Mouse (Mus musculus) MEL (cell line): ENCODE measurements at regions not wholly inside any gene's neighbourhood (a gene's known extent, or its start where the extent isn't known, plus 50 kb on each side); places are given as distances from the start of the nearest gene placed in this dataset.

Experiments
- CHD2 ChIP-seq: IDR thresholded peaks from 2 replicates; pipeline ENCODE4 v1.6.1; 2011; ENCODE audit warnings: low read length, improper control_type of control experiment
- CTCF ChIP-seq, 3 experiments: IDR thresholded peaks in 2 of 3; conservative IDR thresholded peaks in 1 of 3; 2 replicates each; pipeline ENCODE4 v1.5.1; 2011 to 2012; ENCODE audit warnings: low read length in 3 of 3, low read depth in 2 of 3, mild to moderate bottlenecking in 2 of 3, improper control_type of control experiment in 1 of 3, inconsistent platforms in 1 of 3, mixed read lengths in 1 of 3, moderate library complexity in 1 of 3; ENCODE audit not compliant: control insufficient read depth in 1 of 3, insufficient read depth in 1 of 3, poor library complexity in 1 of 3, severe bottlenecking in 1 of 3
- E2F4 ChIP-seq: IDR thresholded peaks from 2 replicates; pipeline ENCODE4 v1.6.1; 2011; ENCODE audit warnings: low read depth, low read length, improper control_type of control experiment, borderline replicate concordance
- ETS1 ChIP-seq: IDR thresholded peaks from 2 replicates; pipeline ENCODE4 v1.6.1; 2012; ENCODE audit warnings: low read depth, mild to moderate bottlenecking, inconsistent platforms, low read length, improper control_type of control experiment, moderate library complexity
- GABPA ChIP-seq: IDR thresholded peaks from 2 replicates; pipeline ENCODE4 v1.6.1; 2012; ENCODE audit warnings: low read depth, mild to moderate bottlenecking, inconsistent platforms, low read length, improper control_type of control experiment, moderate library complexity
- GATA1 ChIP-seq: IDR thresholded peaks from 2 replicates; pipeline ENCODE4 v1.6.1; 2011; ENCODE audit warnings: low read depth, low read length, improper control_type of control experiment
- MXI1 ChIP-seq: IDR thresholded peaks from 2 replicates; pipeline ENCODE4 v1.6.1; 2011; ENCODE audit warnings: mild to moderate bottlenecking, low read depth, low read length, improper control_type of control experiment
- POLR2A ChIP-seq, 2 experiments: IDR thresholded peaks; 2 replicates each; pipeline ENCODE4 v1.6.1; 2011 to 2012; ENCODE audit warnings: low read length in 2 of 2, mild to moderate bottlenecking in 2 of 2, control low read depth in 1 of 2, improper control_type of control experiment in 1 of 2, low read depth in 1 of 2, moderate library complexity in 1 of 2; ENCODE audit not compliant: control insufficient read depth in 1 of 2, insufficient read depth in 1 of 2, poor library complexity in 1 of 2
- POLR2AphosphoS2 ChIP-seq: IDR thresholded peaks from 2 replicates; pipeline ENCODE4 v1.6.1; 2011; ENCODE audit warnings: low read length, improper control_type of control experiment
- TBP ChIP-seq: IDR thresholded peaks from 2 replicates; pipeline ENCODE4 v1.8.0; 2011; ENCODE audit warnings: low read depth, low read length, improper control_type of control experiment
- USF1 ChIP-seq: IDR thresholded peaks from 2 replicates; pipeline ENCODE4 v1.6.1; 2014; ENCODE audit warnings: low read depth, mild to moderate bottlenecking, inconsistent platforms, low read length, improper control_type of control experiment, moderate library complexity
- USF2 ChIP-seq, 2 experiments: IDR thresholded peaks; 2 replicates each; pipeline ENCODE4 v1.6.1; 2011 to 2012; ENCODE audit warnings: improper control_type of control experiment in 2 of 2, low read length in 2 of 2, borderline replicate concordance in 1 of 2, inconsistent platforms in 1 of 2, low read depth in 1 of 2, mild to moderate bottlenecking in 1 of 2; ENCODE audit not compliant: insufficient read depth in 1 of 2
- ZNF384 ChIP-seq: IDR thresholded peaks from 2 replicates; pipeline ENCODE4 v1.6.1; 2012; ENCODE audit warnings: low read depth, mild to moderate bottlenecking, inconsistent platforms, low read length, improper control_type of control experiment

- TF ChIP-seq USF2 (IDR thresholded peaks at IDR 0.05; ENCODE audit: borderline replicate concordance in 1 of 2, insufficient read depth in 1 of 2, low read depth in 1 of 2, low read length in 2 of 2), result no peak
- TF ChIP-seq MXI1, result no peak
- no peak for TF ChIP-seq TBP
- TF ChIP-seq CTCF (IDR thresholded peaks at IDR 0.05 in 2 of 3, conservative IDR thresholded peaks at IDR 0.05 in 1 of 3; ENCODE audit: control insufficient read depth in 1 of 3, insufficient read depth in 1 of 3, low read depth in 2 of 3, low read length in 3 of 3, poor library complexity in 1 of 3, severe bottlenecking in 1 of 3), result no peak
- no peak for TF ChIP-seq USF1
- no peak for TF ChIP-seq ETS1
- TF ChIP-seq CHD2, result no peak
- no peak for TF ChIP-seq E2F4
- no peak for TF ChIP-seq ZNF384
- no peak for TF ChIP-seq GATA1
- TF ChIP-seq POLR2A (IDR thresholded peaks at IDR 0.05; ENCODE audit: control insufficient read depth in 1 of 2, insufficient read depth in 1 of 2, low read depth in 1 of 2, low read length in 2 of 2, poor library complexity in 1 of 2), result no peak
- TF ChIP-seq POLR2AphosphoS2, result no peak
- no peak for TF ChIP-seq GABPA
These were observed 1120.5 kb upstream of the Prmt6 start for GRCm38 (mm10) chr3:111371259-111371658.
